Mouse (Mus musculus) midbrain, embryonic 16.5 days (tissue): ENCODE measurements around the gene Cfap221. TPM values are rescaled to one million over a fixed set of nuclear protein-coding genes. Genes with fewer than 3 reads are reported as not detected.

Experiments used
- ATAC-seq: fragments of 200-750 bp; cut with Nextera tagmentation; 2 replicates; pipeline ENCODE4 v1.8.0; 2017; ENCODE audit warnings: moderate TSS enrichment
- H3K27ac ChIP-seq: fragments of 300-500 bp; sonication (generic); 2 replicates; pipeline ENCODE4 v1.5.1; 2014; ENCODE audit warnings: mild to moderate bottlenecking, low read length, mixed read lengths
- H3K27me3 ChIP-seq: fragments of 300-500 bp; sonication (generic); 2 replicates; pipeline ENCODE4 v1.6.1; 2014; ENCODE audit warnings: low read depth, low read length, mixed read lengths; ENCODE audit not compliant: control insufficient read depth, insufficient read depth
- H3K36me3 ChIP-seq: fragments of 300-500 bp; sonication (generic); 2 replicates; pipeline ENCODE4 v1.6.1; 2014; ENCODE audit warnings: mild to moderate bottlenecking, low read length, moderate library complexity, mixed read lengths; ENCODE audit not compliant: control insufficient read depth, insufficient read depth
- H3K4me1 ChIP-seq: fragments of 300-500 bp; sonication (generic); 2 replicates; pipeline ENCODE4 v1.6.1; 2014; ENCODE audit warnings: mild to moderate bottlenecking, low read length, mixed read lengths; ENCODE audit not compliant: control insufficient read depth, insufficient read depth
- H3K4me2 ChIP-seq: fragments of 300-500 bp; sonication (generic); 2 replicates; pipeline ENCODE4 v1.6.1; 2014; ENCODE audit warnings: mild to moderate bottlenecking, low read length, mixed read lengths
- H3K4me3 ChIP-seq: fragments of 300-500 bp; sonication (generic); 2 replicates; pipeline ENCODE4 v1.5.1; 2014; ENCODE audit warnings: low read depth, mild to moderate bottlenecking, low read length, moderate library complexity, mixed read lengths
- H3K9ac ChIP-seq: fragments of 300-500 bp; sonication (generic); 2 replicates; pipeline ENCODE4 v1.6.1; 2014; ENCODE audit warnings: low read depth, low read length, mixed read lengths
- H3K9me3 ChIP-seq: fragments of 300-500 bp; sonication (generic); replicated peaks from 2 replicates; pipeline ENCODE4 v1.6.1; 2014; ENCODE audit warnings: mild to moderate bottlenecking, low read length, mixed read lengths; ENCODE audit not compliant: control insufficient read depth, poor library complexity, severe bottlenecking
- WGBS: fragments of 180-500 bp; shearing (Covaris S2); extraction: QIAGEN DNeasy Blood & Tissue Kit; methylation state at CpG from one replicate; pipeline ENCODE4 v1.1.7; 2014; 5-methylcytosine and 5-hydroxymethylcytosine counted together
- polyA plus RNA-seq: library from polyadenylated mRNA; unstranded; fragments of >200 nt; fragmentation: Nextera tagmentation; extraction: Ambion mirVana; gene quantifications from 2 replicates; pipeline ENCODE4 v1.2.1, GENCODE M21; 2015

Gene Cfap221
- polyA plus RNA-seq, 1 experiment from 2014 or later = 0.40 TPM

GRCm38 (mm10) chr1:119894936-119895335 lies 102.1 kb downstream of the Cfap221 start:
- WGBS = 31% methylated on average over 6 of the region's 6 CpGs
- Histone ChIP-seq H3K9ac (no peak overlapping the region), H3K4me1 (no peaks in the 10 kb centered on the region), H3K27ac (no peak overlapping the region), H3K4me2 (no peak overlapping the region), H3K27me3 (no peaks in the 10 kb centered on the region), H3K36me3 (no peaks in the 10 kb centered on the region), H3K9me3 (no peaks in the 10 kb centered on the region), H3K4me3 (no peak overlapping the region)
- ATAC-seq = peak; percentile 26; the same call in 1 of the 2 replicates

GRCm38 (mm10) chr1:119893600-119893999 lies 103.4 kb downstream of the Cfap221 start:
- WGBS = 82% methylated on average over 3 of the region's 3 CpGs
- Histone ChIP-seq H3K36me3 (no peaks in the 10 kb centered on the region), H3K9ac (no peak overlapping the region), H3K4me2 (no peak overlapping the region), H3K27ac (no peak overlapping the region), H3K4me3 (no peak overlapping the region), H3K9me3 (no peaks in the 10 kb centered on the region), H3K4me1 (no peaks in the 10 kb centered on the region), H3K27me3 (no peaks in the 10 kb centered on the region)
- ATAC-seq = no peak

GRCm38 (mm10) chr1:119892933-119893332 lies 104.1 kb downstream of the Cfap221 start:
- H3K9me3 ChIP-seq = no peaks in the 10 kb centered on the region
- WGBS = 78% methylated on average over 6 of the region's 6 CpGs
- H3K4me3 ChIP-seq = no peak overlapping the region
- no peak overlapping the region for H3K9ac ChIP-seq
- H3K36me3 ChIP-seq = no peaks in the 10 kb centered on the region
- no peak overlapping the region for H3K4me2 ChIP-seq
- H3K4me1 ChIP-seq = no peaks in the 10 kb centered on the region
- H3K27ac ChIP-seq = no peak overlapping the region
- no peak for ATAC-seq
- H3K27me3 ChIP-seq = no peaks in the 10 kb centered on the region

- no peak for ATAC-seq
- Histone ChIP-seq H3K36me3 (no peaks in the 10 kb centered on the region), H3K4me1 (no peaks in the 10 kb centered on the region), H3K27me3 (no peaks in the 10 kb centered on the region), H3K27ac (no peak overlapping the region), H3K4me3 (no peak overlapping the region), H3K9ac (no peak overlapping the region), H3K9me3 (no peaks in the 10 kb centered on the region), H3K4me2 (no peak overlapping the region)
- WGBS = 74% methylated on average over 4 of the region's 4 CpGs
Observed at GRCm38 (mm10) chr1:119891865-119892264, 105.2 kb downstream of the Cfap221 start.

- Histone ChIP-seq H3K9ac (no peak overlapping the region), H3K4me3 (no peak overlapping the region), H3K4me2 (no peak overlapping the region), H3K36me3 (no peaks in the 10 kb centered on the region), H3K4me1 (no peaks in the 10 kb centered on the region), H3K27ac (no peak overlapping the region), H3K27me3 (no peaks in the 10 kb centered on the region), H3K9me3 (no peaks in the 10 kb centered on the region)
- no peak for ATAC-seq
- WGBS = 90% methylated on average over 9 of the region's 9 CpGs
Observed at GRCm38 (mm10) chr1:119891149-119891548, 105.9 kb downstream of the Cfap221 start.

- no peak overlapping the region for H3K4me2 ChIP-seq
- no peak overlapping the region for H3K4me3 ChIP-seq
- H3K9me3 ChIP-seq = no peaks in the 10 kb centered on the region
- 84% methylated on average over 16 of the region's 16 CpGs for WGBS
- H3K4me1 ChIP-seq = no peaks in the 10 kb centered on the region
- no peaks in the 10 kb centered on the region for H3K27me3 ChIP-seq
- H3K9ac ChIP-seq = no peak overlapping the region
- ATAC-seq = no peak
- no peak overlapping the region for H3K27ac ChIP-seq
- no peaks in the 10 kb centered on the region for H3K36me3 ChIP-seq
Observed at GRCm38 (mm10) chr1:119889347-119889746, 107.7 kb downstream of the Cfap221 start.

GRCm38 (mm10) chr1:119886320-119886719 lies 110.7 kb downstream of the Cfap221 start:
- H3K27me3 ChIP-seq = no peaks in the 10 kb centered on the region
- no peak for ATAC-seq
- WGBS = 70% methylated on average over 7 of the region's 7 CpGs

GRCm38 (mm10) chr1:119884272-119884671 lies 112.8 kb downstream of the Cfap221 start:
- H3K9ac ChIP-seq = no peak overlapping the region
- H3K4me3 ChIP-seq = no peak overlapping the region
- no peak overlapping the region for H3K4me2 ChIP-seq
- no peak overlapping the region for H3K27ac ChIP-seq
- no peak for ATAC-seq
- no peaks in the 10 kb centered on the region for H3K36me3 ChIP-seq
- WGBS = 88% methylated on average over 3 of the region's 3 CpGs
- H3K4me1 ChIP-seq = no peaks in the 10 kb centered on the region
- no peaks in the 10 kb centered on the region for H3K9me3 ChIP-seq
- no peaks in the 10 kb centered on the region for H3K27me3 ChIP-seq

More at GRCm38 (mm10) chr1:119886320-119886719, 110.7 kb downstream of the Cfap221 start:
- no peak overlapping the region for H3K4me2 ChIP-seq
- no peaks in the 10 kb centered on the region for H3K36me3 ChIP-seq
- no peaks in the 10 kb centered on the region for H3K4me1 ChIP-seq
- no peak overlapping the region for H3K9ac ChIP-seq
- H3K9me3 ChIP-seq = no peaks in the 10 kb centered on the region
- no peak overlapping the region for H3K4me3 ChIP-seq
- H3K27ac ChIP-seq = no peak overlapping the region

- Histone ChIP-seq H3K4me2 (no peak overlapping the region), H3K36me3 (no peaks in the 10 kb centered on the region), H3K4me3 (no peak overlapping the region), H3K9me3 (no peaks in the 10 kb centered on the region), H3K4me1 (no peaks in the 10 kb centered on the region), H3K9ac (no peak overlapping the region), H3K27me3 (no peaks in the 10 kb centered on the region), H3K27ac (peak overlapping the region; percentile 26; the same call in 1 of the 2 replicates)
- ATAC-seq = peak; percentile 70; the same call in 1 of the 2 replicates
- WGBS = 70% methylated on average over 7 of the region's 7 CpGs
Observed at GRCm38 (mm10) chr1:119878909-119879308, 118.1 kb downstream of the Cfap221 start.
